Mouse (Mus musculus): ENCODE results near the gene Myoz2. TPM values are rescaled to one million over a fixed set of nuclear protein-coding genes. Genes with fewer than 3 reads are reported as not detected.
A peak's percentile ranks its signal among the peaks of the same experiment; 100 is the strongest.

The Myoz2 gene
- polyA plus RNA-seq, 1 experiment from 2014 or later = not detected

DNA sequence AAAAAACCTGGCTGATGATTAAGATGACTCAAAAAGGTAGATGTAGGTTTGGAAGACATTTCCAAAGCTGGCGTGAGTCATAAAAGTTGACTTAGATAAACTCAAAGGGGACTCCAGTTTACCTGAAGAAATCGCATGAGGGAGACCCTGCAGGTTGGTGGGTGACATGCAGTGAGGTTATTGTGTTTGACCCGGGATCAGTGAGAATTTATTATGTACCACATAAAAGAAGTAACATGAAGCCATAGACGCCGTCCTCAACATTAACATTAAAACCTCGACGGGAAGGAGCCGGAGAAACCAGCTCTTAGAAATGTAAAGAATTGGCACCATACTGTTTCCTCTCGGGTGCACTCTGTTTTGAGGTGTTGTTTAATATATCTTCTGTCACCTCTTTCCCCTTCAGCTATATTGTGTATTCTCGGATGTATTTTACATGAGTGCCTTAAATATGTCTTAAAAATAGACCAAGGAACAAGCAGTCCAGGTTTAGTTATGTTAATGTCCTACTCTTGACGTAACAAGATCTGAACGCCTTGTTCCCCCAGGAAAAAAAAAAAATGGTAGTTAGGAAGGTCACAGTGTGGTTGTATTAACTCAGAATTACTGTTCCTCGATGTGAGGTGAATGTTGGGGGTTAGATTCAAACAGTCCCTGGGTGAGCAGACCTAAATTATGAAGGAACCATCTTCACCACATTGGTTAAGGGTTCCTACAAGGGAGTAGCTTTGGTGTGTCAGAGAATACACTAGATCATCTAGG is 49.5 kb downstream of the Myoz2 start:
- Histone ChIP-seq H3K27ac (ENCODE audit: low read length) (peak overlapping the region; percentile 89; the same call in 1 of the 2 replicates), H3K4me2 (ENCODE audit: low read length) (peak overlapping the region; percentile 66), H3K4me1 (replicated peaks; ENCODE audit: control insufficient read depth, insufficient read depth, low read length) (peaks cover 5% of the 10 kb centered on the region; the same call in 1 of the 2 replicates), H3K27me3 (replicated peaks; ENCODE audit: control insufficient read depth, insufficient read depth, low read length) (no peaks in the 10 kb centered on the region), H3K9ac (replicated peaks; ENCODE audit: low read depth, low read length) (peak overlapping the region; percentile 85), H3K36me3 (ENCODE audit: control insufficient read depth, insufficient read depth) (no peaks in the 10 kb centered on the region), H3K9me3 (ENCODE audit: control insufficient read depth, low read length) (no peaks in the 10 kb centered on the region), H3K4me3 (replicated peaks; ENCODE audit: low read length) (peak overlapping the region; percentile 93)
- no peak for ATAC-seq
- 18% methylated on average over 13 of the region's 13 CpGs for WGBS

DNA sequence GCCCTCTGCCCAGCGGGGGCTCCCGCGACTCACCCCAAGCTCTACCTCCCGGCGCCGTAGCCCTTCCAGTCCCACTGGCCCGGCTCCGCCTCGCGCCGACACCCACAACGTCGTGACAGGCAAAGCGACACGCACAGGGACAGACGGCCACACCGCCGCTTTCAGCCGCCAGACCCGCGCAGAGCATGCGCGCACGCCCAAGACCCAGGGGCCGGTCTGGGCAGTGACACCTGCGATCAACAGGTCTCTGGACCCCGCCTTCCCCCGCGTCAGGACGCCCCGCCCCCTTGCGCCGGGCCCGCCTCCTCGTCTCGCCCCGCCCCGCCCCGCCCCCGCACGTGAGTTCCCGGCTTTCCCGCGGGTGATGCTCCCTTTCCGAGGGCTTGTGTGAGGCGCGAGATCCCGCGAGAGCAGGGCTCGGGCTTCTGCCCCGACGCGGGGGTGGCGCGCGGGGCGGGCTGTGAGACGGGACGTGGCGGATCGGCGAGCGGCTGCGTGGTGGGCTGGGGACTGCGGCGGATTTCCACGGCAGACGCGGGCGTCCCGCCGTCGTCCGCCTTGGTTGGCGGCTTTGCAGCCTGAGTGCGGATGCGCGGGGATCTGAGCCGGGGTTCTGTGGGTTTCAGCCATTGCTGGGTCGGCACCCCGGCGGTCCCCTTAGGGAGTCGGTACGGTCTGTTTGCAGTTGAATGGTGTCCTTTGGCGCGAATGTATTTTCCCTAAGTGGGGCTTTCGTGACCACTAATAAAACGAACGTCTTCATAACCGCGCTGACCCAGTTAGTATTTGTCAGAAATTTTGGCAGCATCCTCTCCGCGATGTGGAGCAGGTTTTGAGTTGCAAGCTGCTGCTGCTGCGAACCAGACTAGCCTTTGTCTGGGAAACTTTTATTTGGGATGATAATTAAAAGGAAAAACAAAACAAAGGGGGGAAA is 50.3 kb downstream of the Myoz2 start, which contains the start of gene Usp53:
Gene Usp53, minus strand, starts transcription at position 262 of the 934 bp plus-strand sequence.
- H3K36me3 ChIP-seq (ENCODE audit: control insufficient read depth, insufficient read depth) = no peaks in the 10 kb centered on the region
- H3K4me2 ChIP-seq (ENCODE audit: low read length) = peak within 1 kb of the TSS; percentile 76
- H3K27ac ChIP-seq (ENCODE audit: low read length) = peak within 1 kb of the TSS; percentile 89
- H3K4me3 ChIP-seq (replicated peaks; ENCODE audit: low read length) = peak within 1 kb of the TSS; percentile 93
- under 1% methylated on average over 71 of the region's 94 CpGs for WGBS
- peak; percentile 98 for ATAC-seq
- H3K4me1 ChIP-seq (replicated peaks; ENCODE audit: control insufficient read depth, insufficient read depth, low read length) = peaks cover 5% of the 10 kb centered on the region; the same call in 1 of the 2 replicates
- peak within 1 kb of the TSS; percentile 85 for H3K9ac ChIP-seq (replicated peaks; ENCODE audit: low read depth, low read length)
- H3K9me3 ChIP-seq (ENCODE audit: control insufficient read depth, low read length) = no peaks in the 10 kb centered on the region
- no peaks in the 10 kb centered on the region for H3K27me3 ChIP-seq (replicated peaks; ENCODE audit: control insufficient read depth, insufficient read depth, low read length)

- peak; percentile 77 for ATAC-seq
- H3K9me3 ChIP-seq (ENCODE audit: control insufficient read depth, low read length) = no peaks in the 10 kb centered on the region
- H3K36me3 ChIP-seq (ENCODE audit: control insufficient read depth, insufficient read depth) = no peaks in the 10 kb centered on the region
- no peaks in the 10 kb centered on the region for H3K27me3 ChIP-seq (replicated peaks; ENCODE audit: control insufficient read depth, insufficient read depth, low read length)
- H3K27ac ChIP-seq (ENCODE audit: low read length) = peak overlapping the region; percentile 89
- WGBS = under 1% methylated on average over 30 of the region's 30 CpGs
- H3K4me2 ChIP-seq (ENCODE audit: low read length) = peak overlapping the region; percentile 76
- H3K4me1 ChIP-seq (replicated peaks; ENCODE audit: control insufficient read depth, insufficient read depth, low read length) = peaks cover 5% of the 10 kb centered on the region; the same call in 1 of the 2 replicates
- H3K4me3 ChIP-seq (replicated peaks; ENCODE audit: low read length) = peak overlapping the region; percentile 93
- peak overlapping the region; percentile 75 for H3K9ac ChIP-seq (replicated peaks; ENCODE audit: low read depth, low read length)
Measured at GRCm38 (mm10) chr3:122983849-122984248, 51.0 kb downstream of the Myoz2 start.

- ATAC-seq = no peak
- Histone ChIP-seq H3K36me3 (ENCODE audit: control insufficient read depth, insufficient read depth) (no peaks in the 10 kb centered on the region), H3K9me3 (ENCODE audit: control insufficient read depth, low read length) (no peaks in the 10 kb centered on the region), H3K4me2 (ENCODE audit: low read length) (no peak overlapping the region), H3K27ac (ENCODE audit: low read length) (no peak overlapping the region), H3K4me3 (replicated peaks; ENCODE audit: low read length) (no peak overlapping the region), H3K9ac (replicated peaks; ENCODE audit: low read depth, low read length) (no peak overlapping the region), H3K27me3 (replicated peaks; ENCODE audit: control insufficient read depth, insufficient read depth, low read length) (no peaks in the 10 kb centered on the region), H3K4me1 (replicated peaks; ENCODE audit: control insufficient read depth, insufficient read depth, low read length) (peaks cover 3% of the 10 kb centered on the region; the same call in 1 of the 2 replicates)
- 95% methylated on average over 1 of the region's 1 CpGs for WGBS
Measured at GRCm38 (mm10) chr3:122975964-122976363, 58.9 kb downstream of the Myoz2 start.

- Histone ChIP-seq H3K27ac (ENCODE audit: low read length) (no peak overlapping the region), H3K27me3 (replicated peaks; ENCODE audit: control insufficient read depth, insufficient read depth, low read length) (no peaks in the 10 kb centered on the region), H3K9ac (replicated peaks; ENCODE audit: low read depth, low read length) (no peak overlapping the region), H3K9me3 (ENCODE audit: control insufficient read depth, low read length) (no peaks in the 10 kb centered on the region), H3K36me3 (ENCODE audit: control insufficient read depth, insufficient read depth) (no peaks in the 10 kb centered on the region), H3K4me2 (ENCODE audit: low read length) (no peak overlapping the region), H3K4me1 (replicated peaks; ENCODE audit: control insufficient read depth, insufficient read depth, low read length) (peaks cover 3% of the 10 kb centered on the region; the same call in 1 of the 2 replicates), H3K4me3 (replicated peaks; ENCODE audit: low read length) (no peak overlapping the region)
- WGBS = 66% methylated on average over 4 of the region's 4 CpGs
- ATAC-seq = no peak
Measured at GRCm38 (mm10) chr3:122975363-122975762, 59.5 kb downstream of the Myoz2 start.

DNA sequence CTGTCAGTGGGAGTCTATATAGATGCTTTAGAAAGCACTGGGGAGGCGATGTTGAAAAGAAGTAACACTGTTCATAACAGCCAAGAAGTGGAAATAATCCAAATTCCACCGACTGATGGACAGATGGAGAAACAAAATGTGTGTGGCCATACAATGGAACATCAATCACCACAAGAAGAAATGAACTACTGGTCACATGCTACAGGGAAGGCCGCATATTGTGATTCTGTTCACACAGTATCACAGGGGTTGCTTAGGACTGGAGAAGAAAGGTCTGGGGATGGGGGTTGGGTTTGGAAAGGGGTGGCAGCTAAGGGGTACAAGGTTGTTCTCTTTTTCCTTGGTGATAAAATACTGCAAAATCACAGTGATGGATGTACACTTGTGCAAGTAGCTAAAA is 60.0 kb downstream of the Myoz2 start:
- ATAC-seq = peak; percentile 69
- peaks cover 3% of the 10 kb centered on the region; the same call in 1 of the 2 replicates for H3K4me1 ChIP-seq (replicated peaks; ENCODE audit: control insufficient read depth, insufficient read depth, low read length)
- no peaks in the 10 kb centered on the region for H3K27me3 ChIP-seq (replicated peaks; ENCODE audit: control insufficient read depth, insufficient read depth, low read length)
- no peak overlapping the region for H3K4me3 ChIP-seq (replicated peaks; ENCODE audit: low read length)
- H3K36me3 ChIP-seq (ENCODE audit: control insufficient read depth, insufficient read depth) = no peaks in the 10 kb centered on the region
- H3K9me3 ChIP-seq (ENCODE audit: control insufficient read depth, low read length) = no peaks in the 10 kb centered on the region
- no peak overlapping the region for H3K27ac ChIP-seq (ENCODE audit: low read length)
- no peak overlapping the region for H3K9ac ChIP-seq (replicated peaks; ENCODE audit: low read depth, low read length)
- H3K4me2 ChIP-seq (ENCODE audit: low read length) = no peak overlapping the region
- WGBS = 22% methylated on average over 3 of the region's 3 CpGs

DNA sequence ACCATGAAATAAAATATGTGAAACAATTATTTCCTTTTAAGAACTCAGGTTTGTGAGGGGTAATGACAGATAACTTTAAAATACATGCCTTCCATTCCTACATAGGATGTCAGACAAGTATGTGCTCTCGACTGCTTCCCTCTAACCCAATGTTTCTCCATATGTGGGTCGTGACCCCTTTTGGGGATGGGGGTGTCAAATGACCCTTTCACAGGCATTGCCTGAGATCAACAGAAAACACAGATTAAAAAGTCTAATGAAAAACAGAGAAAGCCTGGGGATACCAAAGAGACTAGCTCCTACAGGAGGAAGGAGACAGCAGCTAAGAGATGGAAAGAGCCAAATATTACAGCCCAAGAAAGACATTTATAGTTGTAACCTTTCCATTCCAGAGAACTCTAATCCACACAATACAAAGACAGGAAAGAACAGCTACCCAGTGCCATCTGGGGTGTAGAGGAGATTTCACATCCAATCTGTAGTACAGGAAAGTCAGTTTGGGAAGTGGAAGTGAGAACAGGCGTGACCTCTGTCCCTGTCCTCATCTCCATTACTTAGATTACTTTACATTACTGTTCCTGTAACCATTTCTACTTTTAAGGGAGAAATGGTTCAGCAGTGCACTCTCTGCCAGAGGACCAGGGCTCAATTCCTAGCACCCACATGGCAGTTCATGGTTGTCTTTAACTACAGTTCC is 62.5 kb downstream of the Myoz2 start:
- Histone ChIP-seq H3K4me1 (replicated peaks; ENCODE audit: control insufficient read depth, insufficient read depth, low read length) (peaks cover 3% of the 10 kb centered on the region; the same call in 1 of the 2 replicates), H3K4me3 (replicated peaks; ENCODE audit: low read length) (no peak overlapping the region), H3K9ac (replicated peaks; ENCODE audit: low read depth, low read length) (no peak overlapping the region), H3K36me3 (ENCODE audit: control insufficient read depth, insufficient read depth) (peaks cover 3% of the 10 kb centered on the region; the same call in 1 of the 2 replicates), H3K9me3 (ENCODE audit: control insufficient read depth, low read length) (no peaks in the 10 kb centered on the region), H3K27me3 (replicated peaks; ENCODE audit: control insufficient read depth, insufficient read depth, low read length) (no peaks in the 10 kb centered on the region), H3K27ac (ENCODE audit: low read length) (no peak overlapping the region), H3K4me2 (ENCODE audit: low read length) (no peak overlapping the region)
- no peak for ATAC-seq
- 80% methylated on average over 3 of the region's 3 CpGs for WGBS

DNA sequence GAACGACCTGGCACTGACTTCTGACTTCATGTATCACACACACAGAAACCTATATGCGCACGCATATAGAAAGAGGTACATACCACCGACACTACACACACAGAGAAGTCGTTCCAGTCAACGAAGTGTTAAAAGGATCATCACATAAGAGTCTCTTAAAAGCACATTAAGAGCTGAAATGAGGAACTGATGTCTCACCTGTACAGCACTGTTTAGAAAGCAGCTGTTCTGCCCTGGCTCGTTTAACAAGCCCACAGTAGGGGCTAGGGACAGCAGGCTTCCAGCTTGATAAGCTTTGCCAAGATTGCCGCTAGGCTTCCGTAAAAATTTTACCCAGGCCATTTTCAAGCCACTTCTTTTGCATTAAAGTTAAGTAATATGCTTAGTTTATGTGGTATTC is 66.4 kb downstream of the Myoz2 start:
- no peak for ATAC-seq
- whole genome bisulfite sequencing = 91% methylated on average over 9 of the region's 9 CpGs
- no peak overlapping the region for H3K4me3 ChIP-seq (replicated peaks; ENCODE audit: low read length)
- H3K9me3 ChIP-seq (ENCODE audit: control insufficient read depth, low read length) = no peaks in the 10 kb centered on the region
- no peak overlapping the region for H3K4me2 ChIP-seq (ENCODE audit: low read length)
- no peaks in the 10 kb centered on the region for H3K4me1 ChIP-seq (replicated peaks; ENCODE audit: control insufficient read depth, insufficient read depth, low read length)
- H3K27ac ChIP-seq (ENCODE audit: low read length) = no peak overlapping the region
- H3K36me3 ChIP-seq (ENCODE audit: control insufficient read depth, insufficient read depth) = peaks cover 3% of the 10 kb centered on the region; the same call in 1 of the 2 replicates
- no peaks in the 10 kb centered on the region for H3K27me3 ChIP-seq (replicated peaks; ENCODE audit: control insufficient read depth, insufficient read depth, low read length)
- H3K9ac ChIP-seq (replicated peaks; ENCODE audit: low read depth, low read length) = no peak overlapping the region

Data from forebrain, embryonic 16.5 days (tissue).